Mouse (Mus musculus) R1 (cell line): ENCODE measurements at regions not wholly inside any gene's neighbourhood (a gene's known extent, or its start where the extent isn't known, plus 50 kb on each side); places are given as distances from the start of the nearest gene placed in this dataset.

Source experiments
- DNase-seq: peaks from one replicate; pipeline ENCODE4 v3.0.0-alpha.2; 2018; ENCODE audit warnings: low read depth, low spot score

GRCm38 (mm10) chr17:49149896-49150295, 217.7 kb downstream of the Lrfn2 start:
- no peak for DNase-seq

GRCm38 (mm10) chr17:49150971-49151422, 218.8 kb downstream of the Lrfn2 start:
- DNase-seq: no peak

GRCm38 (mm10) chr17:49153994-49154393, 221.8 kb downstream of the Lrfn2 start:
- DNase-seq: no peak

- DNase-seq: no peak
These were observed 222.9 kb downstream of the Lrfn2 start for GRCm38 (mm10) chr17:49155001-49155515.

GRCm38 (mm10) chr17:49157586-49157985, 225.4 kb downstream of the Lrfn2 start:
- DNase-seq: no peak

- DNase-seq: peak; percentile 47
These were observed 239.3 kb downstream of the Lrfn2 start for GRCm38 (mm10) chr17:49171252-49172047.

GRCm38 (mm10) chr17:49172052-49172799, 240.0 kb downstream of the Lrfn2 start:
- peak; percentile 15 for DNase-seq

GRCm38 (mm10) chr17:49172800-49173150, 240.6 kb downstream of the Lrfn2 start:
- peak; percentile 68 for DNase-seq

GRCm38 (mm10) chr17:49177966-49178731, 246.0 kb downstream of the Lrfn2 start:
- DNase-seq: no peak

- peak; percentile 63 for DNase-seq
These were observed 245.7 kb upstream of the Mocs1 start for GRCm38 (mm10) chr17:49182485-49182884.

GRCm38 (mm10) chr17:49183917-49184316, 244.2 kb upstream of the Mocs1 start:
- DNase-seq: no peak

- DNase-seq: no peak
These were observed 243.0 kb upstream of the Mocs1 start for GRCm38 (mm10) chr17:49185052-49185612.

GRCm38 (mm10) chr17:49189765-49190164, 238.4 kb upstream of the Mocs1 start:
- peak; percentile 80 for DNase-seq

GRCm38 (mm10) chr17:49190337-49190736, 237.8 kb upstream of the Mocs1 start:
- no peak for DNase-seq

GRCm38 (mm10) chr17:49196046-49196684, 232.0 kb upstream of the Mocs1 start:
- DNase-seq: no peak

- DNase-seq: no peak
These were observed 226.7 kb upstream of the Mocs1 start for GRCm38 (mm10) chr17:49201495-49201894.

- no peak for DNase-seq
These were observed 223.1 kb upstream of the Mocs1 start for GRCm38 (mm10) chr17:49205095-49205494.

- DNase-seq: no peak
These were observed 222.6 kb upstream of the Mocs1 start for GRCm38 (mm10) chr17:49205564-49205963.

- peak; percentile 73 for DNase-seq
These were observed 221.5 kb upstream of the Mocs1 start for GRCm38 (mm10) chr17:49206708-49207107.

- peak; percentile 60 for DNase-seq
These were observed 219.8 kb upstream of the Mocs1 start for GRCm38 (mm10) chr17:49208315-49208820.

- no peak for DNase-seq
These were observed 215.2 kb upstream of the Mocs1 start for GRCm38 (mm10) chr17:49212918-49213317.
